ENCODE assay signal across 27 mouse cellular contexts in genomic region chr17:73684746-73685145, GRCm38 (mm10). TPM values are rescaled to one million over a fixed set of nuclear protein-coding genes. Genes with fewer than 3 reads are reported as not detected.
DNase-seq lines count a peak whose midpoint lies in the region; TF ChIP-seq lines count a peak whose summit lies in the region.
"Had no signal": no experiment of that assay in that cellular context is flagged by ENCODE, and none has a peak within 500 bp of the region (broad histone marks: within the 10 kb centered on the region; RNA-seq: fewer than 3 reads in every experiment).

No protein-coding gene starts in this region.

- intact Hi-C loops in left cerebral cortex, postnatal 14 days (cut with DNase I) = no loop called here
- intact Hi-C loops in left cerebral cortex, adult 2 months (cut with DNase I) = no loop called here

- DNase-seq in cerebellum, postnatal 14 days = peak; percentile 27 to 34
- no peak for DNase-seq in cerebellum, postnatal 25 days
- peak; percentile 14 to 45 for DNase-seq in frontal cortex, postnatal 36 days (ENCODE audit: low spot score in 2 of 2)
- no peak for DNase-seq in frontal cortex, postnatal 14 days (ENCODE audit: low spot score in 2 of 2)
- peak; percentile 45 to 56 for DNase-seq in left cerebral cortex, postnatal 14 days (ENCODE audit: low spot score in 2 of 2)
- no peak for DNase-seq in left cerebral cortex, adult 2 months (ENCODE audit: extremely low spot score in 1 of 2, low spot score in 2 of 2)
- peak; percentile 22 for DNase-seq in right cerebral cortex, postnatal 25 days
- no peak for DNase-seq in MN1 (ENCODE audit: low spot score)
- DNase-seq: adrenal gland, postnatal 25 days; cerebellum, adult 11 months; cerebellum, postnatal 36 days; gastrocnemius, adult 2 months; heart, postnatal 36 days; kidney, adult 8-10 months; kidney, postnatal 10 days; liver, embryonic 13.5 days; lung, adult 2 months; lung, postnatal 14 days; thymus, postnatal 14 days had no signal

- H3K27ac ChIP-seq in left cerebral cortex, adult 2 months = no peak overlapping the region
- H3K27ac ChIP-seq: embryonic facial prominence, embryonic 12.5 days; gastrocnemius, adult 2 months; heart, embryonic 15.5 days; hindbrain, embryonic 15.5 days; intestine, embryonic 15.5 days; layer of hippocampus, adult 2 months; liver, embryonic 13.5 days; midbrain, embryonic 12.5 days; neural tube, embryonic 15.5 days had no signal

- no peak overlapping the region for H3K4me3 ChIP-seq in left cerebral cortex, adult 2 months
- H3K4me3 ChIP-seq: embryonic facial prominence, embryonic 12.5 days; gastrocnemius, adult 2 months; heart, embryonic 15.5 days; hindbrain, embryonic 15.5 days; intestine, embryonic 15.5 days; layer of hippocampus, adult 2 months; liver, embryonic 13.5 days; midbrain, embryonic 12.5 days; neural tube, embryonic 15.5 days had no signal

- TF ChIP-seq CTCF in left cerebral cortex, adult 2 months (IDR thresholded peaks at IDR 0.05) = no peak

RNA-seq across cellular contexts. Expression of gene Galnt14, which starts 25.5 kb away (rescaled TPM):
- 10 to 100 TPM; 18.2 to 19.1 TPM for total RNA-seq in left cerebral cortex, postnatal 14 days (2021)
- total RNA-seq in left cerebral cortex, adult 2 months (2021) = 10 to 100 TPM; 20.0 to 22.5 TPM
- total RNA-seq: gastrocnemius, adult 2 months; heart, postnatal 36 days; megakaryocyte, adult 5-6 weeks had no signal

Comparison
In these comparisons a context has a peak if more than half of its experiments do, and no peak if none do; other contexts are left out.
1. DNase-seq: peak in cerebellum, postnatal 14 days (2 of 2), frontal cortex, postnatal 36 days (2 of 2), left cerebral cortex, postnatal 14 days (2 of 2) and right cerebral cortex, postnatal 25 days (single experiment); none in cerebellum, postnatal 25 days (0 of 2), frontal cortex, postnatal 14 days (0 of 2), left cerebral cortex, adult 2 months (0 of 2) and MN1 (single experiment).